Mouse (Mus musculus) bone marrow macrophage, adult 2 months (primary cell): ENCODE measurements around the gene Pi16.

Source experiments
- CTCF ChIP-seq: IDR thresholded peaks from 2 replicates; pipeline ENCODE4 v1.5.1; 2012; ENCODE audit warnings: low read depth, mild to moderate bottlenecking, low read length, moderate library complexity
- POLR2A ChIP-seq: IDR thresholded peaks from 2 replicates; pipeline ENCODE4 v1.6.1; 2012; ENCODE audit warnings: mild to moderate bottlenecking, low read depth, low read length, borderline replicate concordance

- TF ChIP-seq POLR2A (no peak), CTCF (no peak)
These were observed 39.0 kb downstream of the Pi16 start for GRCm38 (mm10) chr17:29356479-29356856.
